Mouse (Mus musculus): ENCODE results near the gene Car8. TPM values are rescaled to one million over a fixed set of nuclear protein-coding genes. Genes with fewer than 3 reads are reported as not detected.

Car8 gene
- total RNA-seq, 4 experiments from 2014 or later, result 2.5 to 3.3 (median 2.9) TPM

Small RNA genes within 50 kb of the gene (microRNA-seq; reads per million reads assigned to microRNA genes)
- gene Gm25355, result 0 reads per million in 2 experiments

Data from layer of hippocampus, adult 8-10 months (tissue).